ENCODE assay signal across 11 mouse cellular contexts in genomic region chrX:163181588-163181987, GRCm38 (mm10).
DNase-seq lines count a peak whose midpoint lies in the region; ATAC-seq lines count a peak whose summit lies in the region.
"Had no signal": no experiment of that assay in that cellular context is flagged by ENCODE, and none has a peak within 500 bp of the region (broad histone marks: within the 10 kb centered on the region; RNA-seq: fewer than 3 reads in every experiment).

No protein-coding gene starts in this region.

- intact Hi-C loops in left cerebral cortex, postnatal 4 days (cut with DNase I) = no loop called here
- intact Hi-C loops in left cerebral cortex, postnatal 25 days (cut with DNase I) = no loop called here

- ATAC-seq in forebrain, embryonic 13.5 days = no peak

- H3K4me2 ChIP-seq in forebrain, embryonic 13.5 days = no peak overlapping the region
- H3K4me2 ChIP-seq: embryonic facial prominence, embryonic 13.5 days had no signal

- no peaks in the 10 kb centered on the region for H3K27me3 ChIP-seq in forebrain, embryonic 13.5 days

- no peaks in the 10 kb centered on the region for H3K36me3 ChIP-seq in forebrain, embryonic 13.5 days (ENCODE audit: poor library complexity, severe bottlenecking)
- H3K36me3 ChIP-seq: embryonic facial prominence, embryonic 13.5 days had no signal

- H3K9ac ChIP-seq in forebrain, embryonic 13.5 days = no peak overlapping the region
- H3K9ac ChIP-seq: embryonic facial prominence, embryonic 13.5 days had no signal

- peak; percentile 11 for DNase-seq in adrenal gland, postnatal 10 days
- DNase-seq in adrenal gland, postnatal 4 days (ENCODE audit: low spot score in 2 of 2) = no peak
- DNase-seq in left cerebral cortex, postnatal 4 days = peak; percentile 2
- no peak for DNase-seq in left cerebral cortex, postnatal 25 days (ENCODE audit: low spot score in 2 of 2)
- peak; percentile 30 for DNase-seq in ES-CJ7 (ENCODE audit: low read depth, low spot score)
- peak; percentile 41 for DNase-seq in induced T-regulatory cell, adult 2 months (ENCODE audit: low read depth)
- no peak for DNase-seq in urinary bladder, postnatal 14 days (ENCODE audit: low spot score)
- DNase-seq: gastrocnemius, postnatal 10 days; heart, postnatal 36 days had no signal

- no peaks in the 10 kb centered on the region for H3K9me3 ChIP-seq in forebrain, embryonic 13.5 days (replicated peaks)
- H3K9me3 ChIP-seq: embryonic facial prominence, embryonic 13.5 days had no signal

- no peak overlapping the region for H3K27ac ChIP-seq in forebrain, embryonic 13.5 days
- H3K27ac ChIP-seq: embryonic facial prominence, embryonic 13.5 days had no signal

- 95% methylated on average over 3 of the region's 3 CpGs for WGBS in forebrain, embryonic 13.5 days

- H3K4me3 ChIP-seq in forebrain, embryonic 13.5 days = no peak overlapping the region
- H3K4me3 ChIP-seq: embryonic facial prominence, embryonic 13.5 days had no signal

- no peaks in the 10 kb centered on the region for H3K4me1 ChIP-seq in forebrain, embryonic 13.5 days
- H3K4me1 ChIP-seq: embryonic facial prominence, embryonic 13.5 days had no signal

Comparison
In these comparisons a context has a peak if more than half of its experiments do, and no peak if none do; other contexts are left out.
1. DNase-seq: peak in adrenal gland, postnatal 10 days (single experiment), left cerebral cortex, postnatal 4 days (single experiment), ES-CJ7 (single experiment) and induced T-regulatory cell, adult 2 months (single experiment); none in adrenal gland, postnatal 4 days (0 of 2), left cerebral cortex, postnatal 25 days (0 of 2) and urinary bladder, postnatal 14 days (single experiment).